Mouse (Mus musculus) left cerebral cortex, adult 8-10 months (tissue): ENCODE measurements at regions not wholly inside any gene's neighbourhood (a gene's known extent, or its start where the extent isn't known, plus 50 kb on each side); places are given as distances from the start of the nearest gene placed in this dataset.

ENCODE experiments used
- DNase-seq, 2 experiments: peaks; one replicate each; pipeline ENCODE4 v3.0.0; 2022; ENCODE audit warnings: low spot score in 2 of 2

GRCm38 (mm10) chr4:29133404-29134307 is 320.7 kb downstream of the Epha7 start:
- DNase-seq: no peak

GRCm38 (mm10) chr4:29135685-29136385 is 322.9 kb downstream of the Epha7 start:
- DNase-seq: no peak

GRCm38 (mm10) chr4:29138771-29139301 is 325.9 kb downstream of the Epha7 start:
- DNase-seq: no peak

- DNase-seq: no peak
Observed at GRCm38 (mm10) chr4:29143415-29143814, 330.5 kb downstream of the Epha7 start.

- no peak for DNase-seq
Observed at GRCm38 (mm10) chr4:29145242-29145641, 332.3 kb downstream of the Epha7 start.

- DNase-seq: no peak
Observed at GRCm38 (mm10) chr4:29152134-29152867, 339.4 kb downstream of the Epha7 start.

- no peak for DNase-seq
Observed at GRCm38 (mm10) chr4:29182494-29182893, 369.6 kb downstream of the Epha7 start.

- DNase-seq: no peak
Observed at GRCm38 (mm10) chr4:29183411-29183810, 370.5 kb downstream of the Epha7 start.

GRCm38 (mm10) chr4:29183818-29184217 is 370.9 kb downstream of the Epha7 start:
- DNase-seq: no peak

GRCm38 (mm10) chr4:29200976-29201375 is 388.0 kb downstream of the Epha7 start:
- no peak for DNase-seq
